Mouse (Mus musculus): ENCODE data around the gene Zfp706. TPM values are rescaled to one million over a fixed set of nuclear protein-coding genes. Genes with fewer than 3 reads are reported as not detected.

Zfp706 gene
- polyA plus RNA-seq, 1 experiment from 2014 or later, result 472 TPM

DNA sequence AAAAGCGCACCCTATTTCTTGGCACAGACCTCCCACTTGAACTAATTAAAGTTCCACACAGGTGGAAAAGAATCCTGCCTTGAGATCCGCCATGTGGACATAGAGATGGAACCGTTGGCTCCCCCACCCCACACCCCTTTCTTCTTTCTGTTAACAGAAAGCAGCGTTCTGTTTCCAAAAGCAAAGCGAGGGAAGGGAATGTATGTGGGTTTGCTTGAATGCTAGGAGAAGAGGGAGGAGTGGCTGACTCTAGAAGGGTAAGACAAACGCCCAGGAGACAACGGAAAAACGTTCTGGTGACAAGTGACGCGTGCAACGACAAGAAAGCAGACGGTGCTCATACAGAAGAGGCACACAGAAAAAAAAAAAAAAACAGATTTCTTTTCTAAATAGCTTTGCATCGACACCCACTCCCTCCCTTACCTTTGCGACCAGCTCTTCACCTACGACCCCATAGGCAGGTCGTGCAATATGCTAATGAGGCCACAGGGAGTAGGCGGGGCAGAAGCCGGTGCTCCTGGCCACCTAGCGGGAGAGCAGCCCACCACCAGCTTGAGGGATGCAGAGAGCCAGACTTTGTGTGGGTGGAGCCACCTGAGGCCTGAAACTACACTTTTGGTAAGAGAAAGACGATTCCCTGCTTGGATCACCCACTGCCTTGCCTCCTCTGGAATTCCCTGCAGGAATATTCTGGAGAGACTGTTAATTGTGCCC is 27.9 kb downstream of the Zfp706 start:
- Histone ChIP-seq H3K9me3 (ENCODE audit: control insufficient read depth, low read length) (no peaks in the 10 kb centered on the region), H3K4me3 (ENCODE audit: low read depth, low read length) (peak overlapping the region; percentile 34), H3K27ac (ENCODE audit: low read depth, low read length) (no peak overlapping the region), H3K4me2 (ENCODE audit: low read depth, low read length, severe bottlenecking) (peak overlapping the region; percentile 61), H3K4me1 (replicated peaks; ENCODE audit: control insufficient read depth, insufficient read depth, low read length) (0 out of 2 replicates have a peak, but pooled peaks cover 4% of the 10 kb centered on the region), H3K27me3 (ENCODE audit: control insufficient read depth, insufficient read depth, low read length) (no peaks in the 10 kb centered on the region), H3K9ac (ENCODE audit: low read length) (peak overlapping the region; percentile 49), H3K36me3 (ENCODE audit: control insufficient read depth, insufficient read depth, low read length) (no peaks in the 10 kb centered on the region)
- 4% methylated on average over 20 of the region's 20 CpGs for WGBS
- DNase-seq (ENCODE audit: low spot score), result peak; percentile 84
- peak; percentile 92 for ATAC-seq (replicated peaks; ENCODE audit: low FRiP score)

DNA sequence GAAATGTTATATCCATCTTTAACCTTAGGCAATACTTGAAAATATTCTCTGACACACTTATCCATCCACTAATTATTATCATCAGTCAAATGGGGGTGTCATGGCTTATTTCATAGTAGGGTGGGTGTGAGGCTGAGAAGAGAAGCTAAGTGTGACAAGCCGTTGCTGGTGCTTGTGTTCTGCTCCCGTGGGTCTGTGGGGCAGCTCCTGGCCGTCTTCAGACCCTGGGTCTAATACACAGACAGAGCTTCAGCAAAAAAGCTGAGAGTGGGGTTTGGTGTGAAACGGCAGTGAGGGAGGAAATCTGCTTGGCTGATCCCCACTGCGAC is 28.4 kb downstream of the Zfp706 start:
- peak overlapping the region; percentile 49 for H3K9ac ChIP-seq (ENCODE audit: low read length)
- DNase-seq (ENCODE audit: low spot score) (no peak), ATAC-seq (replicated peaks; ENCODE audit: low FRiP score) (0 out of 2 replicates have a peak, but pooled peaks have one; percentile 34)
- 0 out of 2 replicates have a peak, but pooled peaks cover 4% of the 10 kb centered on the region for H3K4me1 ChIP-seq (replicated peaks; ENCODE audit: control insufficient read depth, insufficient read depth, low read length)
- no peak overlapping the region for H3K27ac ChIP-seq (ENCODE audit: low read depth, low read length)
- H3K4me3 ChIP-seq (ENCODE audit: low read depth, low read length), result peak overlapping the region; percentile 34; the same call in 1 of the 2 replicates
- no peaks in the 10 kb centered on the region for H3K36me3 ChIP-seq (ENCODE audit: control insufficient read depth, insufficient read depth, low read length)
- H3K9me3 ChIP-seq (ENCODE audit: control insufficient read depth, low read length), result no peaks in the 10 kb centered on the region
- H3K4me2 ChIP-seq (ENCODE audit: low read depth, low read length, severe bottlenecking), result peak overlapping the region; percentile 61; the same call in 1 of the 2 replicates
- whole genome bisulfite sequencing, result 38% methylated on average over 5 of the region's 5 CpGs
- H3K27me3 ChIP-seq (ENCODE audit: control insufficient read depth, insufficient read depth, low read length), result no peaks in the 10 kb centered on the region

DNA sequence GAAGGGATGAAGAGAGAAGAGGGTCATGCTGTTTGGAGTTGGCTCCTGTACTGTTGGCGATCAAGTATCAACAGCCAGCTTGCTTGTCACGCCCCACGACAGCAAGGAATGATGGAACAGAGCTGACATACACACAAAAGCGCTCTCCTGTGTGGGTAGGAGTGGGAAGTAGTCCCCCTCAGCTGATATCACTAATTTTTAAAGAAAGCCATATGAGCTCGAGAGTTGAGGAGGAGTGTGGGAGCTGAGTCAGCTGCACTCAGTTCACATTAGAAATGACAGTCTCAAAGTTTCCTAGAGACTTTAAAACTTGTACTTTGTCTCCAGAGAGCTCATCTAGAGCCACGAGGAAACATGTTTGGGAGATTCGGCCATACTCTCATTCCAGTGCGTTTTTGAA is 29.8 kb downstream of the Zfp706 start:
- H3K4me2 ChIP-seq (ENCODE audit: low read depth, low read length, severe bottlenecking), result no peak overlapping the region
- H3K27ac ChIP-seq (ENCODE audit: low read depth, low read length), result no peak overlapping the region
- no peak overlapping the region for H3K4me3 ChIP-seq (ENCODE audit: low read depth, low read length)
- no peak overlapping the region for H3K9ac ChIP-seq (ENCODE audit: low read length)
- no peak for ATAC-seq (replicated peaks; ENCODE audit: low FRiP score)
- no peaks in the 10 kb centered on the region for H3K9me3 ChIP-seq (ENCODE audit: control insufficient read depth, low read length)
- H3K27me3 ChIP-seq (ENCODE audit: control insufficient read depth, insufficient read depth, low read length), result no peaks in the 10 kb centered on the region
- H3K4me1 ChIP-seq (replicated peaks; ENCODE audit: control insufficient read depth, insufficient read depth, low read length), result 0 out of 2 replicates have a peak, but pooled peaks cover 4% of the 10 kb centered on the region
- DNase-seq (ENCODE audit: low spot score), result no peak
- WGBS, result 87% methylated on average over 8 of the region's 8 CpGs
- no peaks in the 10 kb centered on the region for H3K36me3 ChIP-seq (ENCODE audit: control insufficient read depth, insufficient read depth, low read length)

DNA sequence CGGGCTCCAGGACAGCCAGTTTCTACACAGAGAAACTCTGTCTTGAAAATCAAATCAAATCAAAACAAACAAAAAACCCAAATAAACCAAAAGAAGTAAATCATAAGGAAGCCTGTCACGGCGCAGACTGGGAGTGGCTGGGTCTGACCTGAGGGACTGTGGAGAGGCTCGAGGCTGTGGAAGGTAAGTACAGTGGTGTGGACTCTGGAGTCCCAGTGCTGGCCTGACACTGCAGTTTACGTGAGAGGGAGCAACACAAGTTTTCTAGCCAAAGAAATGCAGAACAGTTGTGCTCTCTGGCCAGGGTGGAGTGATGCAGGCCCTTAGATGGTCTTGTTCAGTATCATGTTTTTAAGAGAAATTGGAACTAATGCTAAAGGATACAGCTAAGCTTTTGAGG is 31.9 kb downstream of the Zfp706 start:
- H3K27me3 ChIP-seq (ENCODE audit: control insufficient read depth, insufficient read depth, low read length), result no peaks in the 10 kb centered on the region
- H3K4me1 ChIP-seq (replicated peaks; ENCODE audit: control insufficient read depth, insufficient read depth, low read length), result 0 out of 2 replicates have a peak, but pooled peaks cover 4% of the 10 kb centered on the region
- DNase-seq (ENCODE audit: low spot score), result no peak
- H3K9ac ChIP-seq (ENCODE audit: low read length), result no peak overlapping the region
- no peak overlapping the region for H3K4me2 ChIP-seq (ENCODE audit: low read depth, low read length, severe bottlenecking)
- no peak overlapping the region for H3K4me3 ChIP-seq (ENCODE audit: low read depth, low read length)
- ATAC-seq (replicated peaks; ENCODE audit: low FRiP score), result no peak
- no peaks in the 10 kb centered on the region for H3K36me3 ChIP-seq (ENCODE audit: control insufficient read depth, insufficient read depth, low read length)
- no peaks in the 10 kb centered on the region for H3K9me3 ChIP-seq (ENCODE audit: control insufficient read depth, low read length)
- WGBS, result 86% methylated on average over 5 of the region's 5 CpGs
- no peak overlapping the region for H3K27ac ChIP-seq (ENCODE audit: low read depth, low read length)

DNA sequence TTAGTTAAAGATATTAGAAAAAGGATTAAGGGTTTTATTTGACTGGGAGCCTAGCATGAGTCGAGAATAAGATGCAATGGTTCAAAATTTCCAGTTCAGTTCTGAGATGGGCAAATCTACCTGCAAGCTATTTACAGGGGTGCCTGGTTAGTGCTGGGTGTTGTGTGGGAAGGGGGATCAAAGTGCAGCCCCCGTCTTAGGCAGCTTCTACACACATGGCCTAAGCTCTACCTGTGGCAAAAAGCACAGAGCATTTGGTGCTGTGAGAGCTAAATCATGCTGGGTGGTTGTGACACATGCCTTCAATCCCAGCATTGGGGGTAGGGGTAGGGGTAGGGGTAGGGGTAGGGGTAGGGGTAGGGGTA is 32.3 kb downstream of the Zfp706 start:
- ATAC-seq (replicated peaks; ENCODE audit: low FRiP score) (no peak), DNase-seq (ENCODE audit: low spot score) (no peak)
- 0 out of 2 replicates have a peak, but pooled peaks cover 4% of the 10 kb centered on the region for H3K4me1 ChIP-seq (replicated peaks; ENCODE audit: control insufficient read depth, insufficient read depth, low read length)
- H3K4me2 ChIP-seq (ENCODE audit: low read depth, low read length, severe bottlenecking), result no peak overlapping the region
- H3K36me3 ChIP-seq (ENCODE audit: control insufficient read depth, insufficient read depth, low read length), result no peaks in the 10 kb centered on the region
- no peak overlapping the region for H3K27ac ChIP-seq (ENCODE audit: low read depth, low read length)
- H3K9ac ChIP-seq (ENCODE audit: low read length), result no peak overlapping the region
- no peak overlapping the region for H3K4me3 ChIP-seq (ENCODE audit: low read depth, low read length)
- H3K27me3 ChIP-seq (ENCODE audit: control insufficient read depth, insufficient read depth, low read length), result no peaks in the 10 kb centered on the region
- H3K9me3 ChIP-seq (ENCODE audit: control insufficient read depth, low read length), result no peaks in the 10 kb centered on the region
- WGBS, result 92% methylated on average over 2 of the region's 2 CpGs

DNA sequence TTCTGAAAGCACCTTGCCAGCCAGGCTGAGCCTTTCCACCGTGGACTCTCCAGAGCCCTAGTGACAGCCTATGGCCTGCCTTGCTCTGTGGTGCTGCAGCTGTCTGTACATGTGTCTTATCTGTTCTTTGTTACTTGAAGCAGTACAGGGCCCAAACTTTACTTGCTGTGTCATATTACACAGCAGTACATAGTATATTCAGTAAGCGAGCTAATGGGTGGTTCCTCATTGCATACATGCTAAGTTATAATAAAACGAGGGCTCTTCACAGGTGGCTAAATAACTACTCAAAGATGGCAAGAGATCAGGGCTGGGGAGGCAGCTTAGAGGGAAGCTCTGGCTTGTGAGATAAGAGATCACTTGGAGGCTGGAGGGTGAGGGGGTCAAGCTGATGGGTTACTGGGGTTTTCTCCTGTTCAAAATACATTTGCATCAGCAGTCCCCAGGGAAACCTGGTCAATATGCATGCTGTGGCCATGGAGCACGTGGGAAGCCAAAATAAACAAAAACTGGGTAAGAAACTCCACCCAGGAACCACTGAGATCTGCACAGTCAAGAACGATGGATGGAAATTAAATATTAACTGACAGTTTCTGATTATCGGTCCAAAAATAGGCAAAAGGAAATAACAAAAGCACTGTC is 32.8 kb downstream of the Zfp706 start:
- ATAC-seq (replicated peaks; ENCODE audit: low FRiP score) (no peak), DNase-seq (ENCODE audit: low spot score) (no peak)
- 79% methylated on average over 6 of the region's 6 CpGs for WGBS
- Histone ChIP-seq H3K9me3 (ENCODE audit: control insufficient read depth, low read length) (no peaks in the 10 kb centered on the region), H3K27me3 (ENCODE audit: control insufficient read depth, insufficient read depth, low read length) (no peaks in the 10 kb centered on the region), H3K9ac (ENCODE audit: low read length) (no peak overlapping the region), H3K4me3 (ENCODE audit: low read depth, low read length) (no peak overlapping the region), H3K4me1 (replicated peaks; ENCODE audit: control insufficient read depth, insufficient read depth, low read length) (no peaks in the 10 kb centered on the region), H3K27ac (ENCODE audit: low read depth, low read length) (no peak overlapping the region), H3K36me3 (ENCODE audit: control insufficient read depth, insufficient read depth, low read length) (no peaks in the 10 kb centered on the region), H3K4me2 (ENCODE audit: low read depth, low read length, severe bottlenecking) (no peak overlapping the region)

DNA sequence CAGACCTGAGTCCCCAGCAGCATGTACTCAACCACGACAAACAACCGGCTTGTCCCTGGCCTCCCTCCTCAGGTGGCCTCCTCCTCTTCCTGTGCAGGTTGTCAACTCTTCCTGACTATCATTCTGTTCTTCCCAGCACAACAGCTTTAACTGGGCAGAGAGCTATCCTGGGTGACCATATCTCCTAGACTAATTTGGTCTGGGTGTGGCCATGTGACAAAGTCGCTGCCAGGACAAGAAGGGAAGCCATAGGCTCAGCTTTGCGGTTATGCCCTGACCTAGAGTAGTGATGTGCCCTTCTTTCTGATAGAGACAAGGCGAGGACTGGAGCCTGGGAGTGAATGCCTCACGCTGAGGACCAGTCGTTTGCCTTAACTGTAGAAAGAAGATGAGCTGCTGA is 33.9 kb downstream of the Zfp706 start:
- no peak overlapping the region for H3K4me3 ChIP-seq (ENCODE audit: low read depth, low read length)
- H3K4me2 ChIP-seq (ENCODE audit: low read depth, low read length, severe bottlenecking), result no peak overlapping the region
- ATAC-seq (replicated peaks; ENCODE audit: low FRiP score), result no peak
- no peak for DNase-seq (ENCODE audit: low spot score)
- H3K27ac ChIP-seq (ENCODE audit: low read depth, low read length), result no peak overlapping the region
- no peaks in the 10 kb centered on the region for H3K36me3 ChIP-seq (ENCODE audit: control insufficient read depth, insufficient read depth, low read length)
- no peaks in the 10 kb centered on the region for H3K9me3 ChIP-seq (ENCODE audit: control insufficient read depth, low read length)
- H3K27me3 ChIP-seq (ENCODE audit: control insufficient read depth, insufficient read depth, low read length), result no peaks in the 10 kb centered on the region
- H3K4me1 ChIP-seq (replicated peaks; ENCODE audit: control insufficient read depth, insufficient read depth, low read length), result no peaks in the 10 kb centered on the region
- 81% methylated on average over 7 of the region's 7 CpGs for WGBS
- H3K9ac ChIP-seq (ENCODE audit: low read length), result no peak overlapping the region

DNA sequence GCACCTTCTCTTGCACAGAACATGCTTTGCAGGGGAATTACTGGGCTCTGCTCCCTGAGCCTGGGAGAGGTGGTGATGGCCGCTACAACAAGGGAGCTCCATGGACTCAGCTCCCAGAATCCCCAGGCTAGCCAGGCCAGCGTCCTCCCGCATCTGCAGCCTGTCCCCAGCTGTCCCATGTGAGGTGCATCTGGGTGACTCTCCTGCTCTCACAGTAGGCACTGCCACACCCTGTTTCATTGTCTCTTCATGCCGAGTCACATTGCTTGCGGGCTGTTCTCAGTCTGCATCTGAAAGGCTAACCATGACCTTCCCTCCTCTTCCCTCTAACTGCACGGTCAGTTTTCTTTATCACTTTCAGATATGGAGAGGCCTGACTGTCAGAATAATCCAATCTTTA is 34.3 kb downstream of the Zfp706 start:
- Histone ChIP-seq H3K27me3 (ENCODE audit: control insufficient read depth, insufficient read depth, low read length) (no peaks in the 10 kb centered on the region), H3K9ac (ENCODE audit: low read length) (no peak overlapping the region), H3K27ac (ENCODE audit: low read depth, low read length) (no peak overlapping the region), H3K4me1 (replicated peaks; ENCODE audit: control insufficient read depth, insufficient read depth, low read length) (no peaks in the 10 kb centered on the region), H3K36me3 (ENCODE audit: control insufficient read depth, insufficient read depth, low read length) (no peaks in the 10 kb centered on the region), H3K4me3 (ENCODE audit: low read depth, low read length) (no peak overlapping the region), H3K9me3 (ENCODE audit: control insufficient read depth, low read length) (no peaks in the 10 kb centered on the region), H3K4me2 (ENCODE audit: low read depth, low read length, severe bottlenecking) (no peak overlapping the region)
- ATAC-seq (replicated peaks; ENCODE audit: low FRiP score), result no peak
- WGBS, result 84% methylated on average over 6 of the region's 6 CpGs
- no peak for DNase-seq (ENCODE audit: low spot score)

DNA sequence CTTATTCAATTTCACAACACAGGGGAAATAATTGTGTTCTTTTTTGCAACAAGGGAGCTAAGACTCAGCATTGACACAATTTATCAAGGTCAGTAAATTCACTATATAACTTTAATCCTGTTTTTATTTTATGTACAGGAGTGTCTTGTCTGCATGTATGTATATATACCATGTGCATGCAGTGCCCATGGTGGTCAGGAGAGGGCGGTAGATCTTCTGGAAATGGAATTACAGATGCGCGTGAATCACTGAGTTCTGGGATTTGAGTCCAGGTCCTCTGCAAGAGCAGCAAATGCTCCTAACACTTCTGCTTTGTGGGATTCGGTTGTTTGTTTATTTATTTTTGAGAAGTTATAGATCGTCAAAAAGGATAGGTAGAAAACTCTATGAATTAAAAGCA is 37.8 kb downstream of the Zfp706 start:
- H3K4me3 ChIP-seq (ENCODE audit: low read depth, low read length), result no peak overlapping the region
- H3K36me3 ChIP-seq (ENCODE audit: control insufficient read depth, insufficient read depth, low read length), result no peaks in the 10 kb centered on the region
- 87% methylated on average over 5 of the region's 5 CpGs for WGBS
- H3K27ac ChIP-seq (ENCODE audit: low read depth, low read length), result no peak overlapping the region
- no peak overlapping the region for H3K9ac ChIP-seq (ENCODE audit: low read length)
- peaks cover 3% of the 10 kb centered on the region; the same call in 1 of the 2 replicates for H3K4me1 ChIP-seq (replicated peaks; ENCODE audit: control insufficient read depth, insufficient read depth, low read length)
- no peaks in the 10 kb centered on the region for H3K9me3 ChIP-seq (ENCODE audit: control insufficient read depth, low read length)
- ATAC-seq (replicated peaks; ENCODE audit: low FRiP score), result no peak
- no peak for DNase-seq (ENCODE audit: low spot score)
- no peaks in the 10 kb centered on the region for H3K27me3 ChIP-seq (ENCODE audit: control insufficient read depth, insufficient read depth, low read length)
- no peak overlapping the region for H3K4me2 ChIP-seq (ENCODE audit: low read depth, low read length, severe bottlenecking)
